Mouse (Mus musculus): ENCODE results near the gene Casp7. TPM values are rescaled to one million over a fixed set of nuclear protein-coding genes. Genes with fewer than 3 reads are reported as not detected.

Casp7 gene
- polyA plus RNA-seq, 1 experiment from 2014 or later: 26.4 TPM

DNA sequence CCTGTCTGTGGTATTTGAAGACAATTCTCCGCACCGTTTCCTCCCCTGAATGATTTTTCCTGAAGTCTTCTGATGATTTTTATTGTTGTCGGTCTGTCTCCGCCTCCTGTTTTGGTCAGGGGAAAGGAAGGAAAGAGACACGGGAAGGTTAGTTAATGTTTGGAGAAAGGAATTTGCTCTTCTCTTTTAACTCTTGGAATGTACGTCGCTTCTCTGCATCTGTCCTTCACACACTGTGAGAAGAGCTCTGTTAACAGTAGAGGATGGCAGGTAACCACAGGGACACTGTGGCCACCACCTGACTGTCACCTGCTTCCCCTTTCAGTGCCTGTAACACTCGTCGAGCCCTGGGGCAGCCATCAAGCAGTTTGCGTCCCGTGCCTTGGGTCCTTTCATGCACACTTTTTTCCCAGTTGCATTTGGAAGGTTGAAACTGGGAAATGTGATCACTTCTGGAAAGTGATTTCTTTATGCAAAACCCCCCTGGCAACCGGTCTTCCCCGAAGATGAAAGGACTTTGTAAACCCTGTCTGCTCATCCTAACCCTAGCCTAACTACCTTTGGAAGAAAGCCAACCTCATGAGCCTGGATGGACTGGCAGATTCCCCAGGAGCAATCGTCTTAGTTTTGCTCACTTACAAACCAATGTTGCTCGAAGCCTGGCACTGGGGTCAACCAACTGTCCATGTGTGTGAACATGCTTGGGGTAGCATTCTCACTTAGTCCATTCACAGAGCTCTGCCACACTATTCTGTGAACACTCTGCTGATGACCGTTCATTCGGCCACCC is 27.9 kb downstream of the Casp7 start:
- no peak overlapping the region for H3K4me3 ChIP-seq (ENCODE audit: low read depth, low read length)
- H3K4me1 ChIP-seq (replicated peaks; ENCODE audit: control insufficient read depth, insufficient read depth, low read length): no peaks in the 10 kb centered on the region
- no peak overlapping the region for H3K9ac ChIP-seq (ENCODE audit: low read depth, low read length)
- no peaks in the 10 kb centered on the region for H3K9me3 ChIP-seq (ENCODE audit: control insufficient read depth, low read length)
- DNase-seq (ENCODE audit: low spot score): no peak
- WGBS: 85% methylated on average over 17 of the region's 17 CpGs
- H3K27me3 ChIP-seq (replicated peaks; ENCODE audit: control insufficient read depth, insufficient read depth, low read length): no peaks in the 10 kb centered on the region
- no peak overlapping the region for H3K27ac ChIP-seq (ENCODE audit: low read depth, low read length)
- H3K36me3 ChIP-seq (ENCODE audit: control insufficient read depth, insufficient read depth, low read length): no peaks in the 10 kb centered on the region
- no peak for ATAC-seq (replicated peaks; ENCODE audit: low FRiP score)
- no peak overlapping the region for H3K4me2 ChIP-seq

DNA sequence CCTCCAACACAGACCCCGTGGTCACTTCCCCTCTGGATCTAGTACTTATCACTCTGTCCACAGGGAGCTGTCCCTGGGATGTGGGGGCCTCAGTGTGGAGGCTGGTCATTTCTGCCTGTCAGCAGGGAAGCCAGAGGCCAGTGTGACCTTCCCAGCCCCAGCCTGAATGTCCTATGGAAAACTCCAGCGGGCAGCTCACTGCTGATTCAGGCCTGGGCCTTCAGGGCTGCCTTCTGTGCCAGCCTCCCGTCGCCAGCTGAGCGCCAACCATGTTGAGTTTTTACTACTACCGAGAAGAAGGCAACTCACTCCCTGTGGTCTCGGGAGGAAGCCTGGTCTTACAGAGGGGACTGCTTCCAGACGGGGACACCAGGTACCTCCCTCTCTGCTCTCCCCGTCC is 28.6 kb downstream of the Casp7 start:
- no peak for ATAC-seq (replicated peaks; ENCODE audit: low FRiP score)
- no peaks in the 10 kb centered on the region for H3K4me1 ChIP-seq (replicated peaks; ENCODE audit: control insufficient read depth, insufficient read depth, low read length)
- H3K27me3 ChIP-seq (replicated peaks; ENCODE audit: control insufficient read depth, insufficient read depth, low read length): no peaks in the 10 kb centered on the region
- no peaks in the 10 kb centered on the region for H3K9me3 ChIP-seq (ENCODE audit: control insufficient read depth, low read length)
- H3K4me3 ChIP-seq (ENCODE audit: low read depth, low read length): no peak overlapping the region
- 78% methylated on average over 9 of the region's 9 CpGs for WGBS
- DNase-seq (ENCODE audit: low spot score): no peak
- no peaks in the 10 kb centered on the region for H3K36me3 ChIP-seq (ENCODE audit: control insufficient read depth, insufficient read depth, low read length)
- H3K27ac ChIP-seq (ENCODE audit: low read depth, low read length): no peak overlapping the region
- no peak overlapping the region for H3K4me2 ChIP-seq
- no peak overlapping the region for H3K9ac ChIP-seq (ENCODE audit: low read depth, low read length)

DNA sequence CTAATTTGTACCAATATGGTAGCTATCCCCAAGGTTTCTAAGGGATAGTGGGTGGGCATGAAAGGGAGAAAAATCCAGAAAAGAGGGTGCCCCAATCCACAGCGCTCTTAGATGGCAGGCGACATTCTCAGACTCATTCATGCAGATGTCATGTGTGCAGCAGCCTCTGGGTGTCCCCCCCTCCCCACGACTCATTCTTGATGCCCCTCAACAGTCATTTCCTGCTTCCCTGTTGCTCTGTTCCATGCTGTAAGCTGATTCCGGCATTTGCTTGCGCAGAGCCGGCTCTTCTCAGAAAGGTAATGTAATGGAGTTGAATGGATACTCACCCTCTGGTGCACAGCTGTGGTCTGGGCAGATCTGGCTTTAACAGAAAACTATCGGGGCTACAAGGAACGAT is 33.4 kb downstream of the Casp7 start:
- no peak overlapping the region for H3K4me3 ChIP-seq (ENCODE audit: low read depth, low read length)
- no peaks in the 10 kb centered on the region for H3K9me3 ChIP-seq (ENCODE audit: control insufficient read depth, low read length)
- H3K27me3 ChIP-seq (replicated peaks; ENCODE audit: control insufficient read depth, insufficient read depth, low read length): no peaks in the 10 kb centered on the region
- no peak overlapping the region for H3K4me2 ChIP-seq
- H3K36me3 ChIP-seq (ENCODE audit: control insufficient read depth, insufficient read depth, low read length): 0 out of 2 replicates have a peak, but pooled peaks cover 5% of the 10 kb centered on the region
- ATAC-seq (replicated peaks; ENCODE audit: low FRiP score) (no peak), DNase-seq (ENCODE audit: low spot score) (no peak)
- WGBS: 73% methylated on average over 8 of the region's 8 CpGs
- H3K27ac ChIP-seq (ENCODE audit: low read depth, low read length): no peak overlapping the region
- no peak overlapping the region for H3K9ac ChIP-seq (ENCODE audit: low read depth, low read length)
- H3K4me1 ChIP-seq (replicated peaks; ENCODE audit: control insufficient read depth, insufficient read depth, low read length): no peaks in the 10 kb centered on the region

- H3K27me3 ChIP-seq (replicated peaks; ENCODE audit: control insufficient read depth, insufficient read depth, low read length): no peaks in the 10 kb centered on the region
- no peaks in the 10 kb centered on the region for H3K4me1 ChIP-seq (replicated peaks; ENCODE audit: control insufficient read depth, insufficient read depth, low read length)
- DNase-seq (ENCODE audit: low spot score) (no peak), ATAC-seq (replicated peaks; ENCODE audit: low FRiP score) (no peak)
- no peak overlapping the region for H3K4me2 ChIP-seq
- no peaks in the 10 kb centered on the region for H3K9me3 ChIP-seq (ENCODE audit: control insufficient read depth, low read length)
- no peak overlapping the region for H3K9ac ChIP-seq (ENCODE audit: low read depth, low read length)
- no peak overlapping the region for H3K4me3 ChIP-seq (ENCODE audit: low read depth, low read length)
- 89% methylated on average over 10 of the region's 10 CpGs for WGBS
- no peak overlapping the region for H3K27ac ChIP-seq (ENCODE audit: low read depth, low read length)
- peaks cover 13% of the 10 kb centered on the region; the same call in 1 of the 2 replicates for H3K36me3 ChIP-seq (ENCODE audit: control insufficient read depth, insufficient read depth, low read length)
These were observed 35.8 kb downstream of the Casp7 start for GRCm38 (mm10) chr19:56432706-56433105.

GRCm38 (mm10) chr19:56433581-56433980 is 36.7 kb downstream of the Casp7 start:
- H3K36me3 ChIP-seq (ENCODE audit: control insufficient read depth, insufficient read depth, low read length): peaks cover 13% of the 10 kb centered on the region; the same call in 1 of the 2 replicates
- H3K27ac ChIP-seq (ENCODE audit: low read depth, low read length): no peak overlapping the region
- ATAC-seq (replicated peaks; ENCODE audit: low FRiP score): no peak
- H3K4me2 ChIP-seq: no peak overlapping the region
- no peaks in the 10 kb centered on the region for H3K9me3 ChIP-seq (ENCODE audit: control insufficient read depth, low read length)
- 89% methylated on average over 7 of the region's 7 CpGs for WGBS
- DNase-seq (ENCODE audit: low spot score): no peak
- H3K4me3 ChIP-seq (ENCODE audit: low read depth, low read length): no peak overlapping the region
- no peaks in the 10 kb centered on the region for H3K27me3 ChIP-seq (replicated peaks; ENCODE audit: control insufficient read depth, insufficient read depth, low read length)
- peaks cover 5% of the 10 kb centered on the region for H3K4me1 ChIP-seq (replicated peaks; ENCODE audit: control insufficient read depth, insufficient read depth, low read length)
- H3K9ac ChIP-seq (ENCODE audit: low read depth, low read length): no peak overlapping the region

DNA sequence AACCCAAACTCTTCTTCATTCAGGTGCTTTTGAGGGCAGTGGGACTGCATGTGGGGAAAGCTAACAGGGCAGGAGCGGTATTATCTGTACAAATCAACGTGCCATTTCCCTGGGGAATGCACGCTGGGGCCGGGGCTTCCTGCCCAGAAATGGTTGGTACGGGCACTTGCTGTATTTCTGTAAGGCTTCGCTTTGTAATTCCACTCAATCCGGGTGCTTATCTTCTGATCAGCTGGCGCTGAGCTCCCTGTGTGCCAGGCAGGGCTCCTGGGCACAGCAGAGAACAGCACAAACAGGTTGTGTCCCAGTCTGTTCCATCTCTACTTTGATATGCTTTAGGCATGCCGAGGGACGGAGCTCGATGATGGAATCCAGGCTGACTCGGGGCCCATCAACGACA is 39.5 kb downstream of the Casp7 start:
- 89% methylated on average over 13 of the region's 13 CpGs for WGBS
- Histone ChIP-seq H3K9me3 (ENCODE audit: control insufficient read depth, low read length) (no peaks in the 10 kb centered on the region), H3K4me1 (replicated peaks; ENCODE audit: control insufficient read depth, insufficient read depth, low read length) (peaks cover 20% of the 10 kb centered on the region), H3K36me3 (ENCODE audit: control insufficient read depth, insufficient read depth, low read length) (peaks cover 13% of the 10 kb centered on the region; the same call in 1 of the 2 replicates), H3K4me3 (ENCODE audit: low read depth, low read length) (no peak overlapping the region), H3K27me3 (replicated peaks; ENCODE audit: control insufficient read depth, insufficient read depth, low read length) (no peaks in the 10 kb centered on the region), H3K27ac (ENCODE audit: low read depth, low read length) (no peak overlapping the region), H3K4me2 (no peak overlapping the region), H3K9ac (ENCODE audit: low read depth, low read length) (no peak overlapping the region)
- DNase-seq (ENCODE audit: low spot score) (no peak), ATAC-seq (replicated peaks; ENCODE audit: low FRiP score) (no peak)

DNA sequence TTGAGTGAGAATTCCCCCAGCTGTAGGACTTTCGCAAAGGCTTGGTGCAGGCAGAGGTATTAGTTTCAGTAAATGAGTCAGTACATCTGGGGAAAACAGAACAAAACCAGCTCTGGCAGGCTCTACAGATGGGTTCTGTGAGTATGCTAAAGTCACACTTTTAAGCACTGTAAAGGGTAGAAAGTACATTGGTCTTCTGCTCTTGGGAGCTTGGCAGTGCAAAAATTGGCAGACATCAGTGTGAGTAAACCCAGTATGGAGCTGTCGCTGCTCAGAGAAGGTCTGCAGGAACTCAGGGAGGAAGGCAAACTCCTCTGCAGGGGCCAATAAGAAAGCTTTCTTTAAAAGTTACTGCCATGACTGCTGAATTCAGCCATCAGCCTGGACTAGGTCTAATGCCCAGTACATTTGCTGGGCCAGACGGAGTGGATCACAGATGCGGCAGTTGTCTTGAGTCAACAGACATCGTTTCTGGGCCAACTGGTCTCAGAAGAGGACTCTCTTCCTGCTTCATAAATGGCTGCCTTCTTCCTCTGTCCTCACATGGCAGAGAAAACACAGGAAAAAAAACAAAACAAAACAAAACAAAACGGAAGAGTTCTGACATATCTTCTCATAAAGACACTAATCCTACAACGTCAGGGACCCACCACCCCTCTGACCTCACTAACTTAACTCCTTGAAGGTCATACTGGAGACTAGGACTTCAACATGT is 41.6 kb downstream of the Casp7 start:
- peaks cover 10% of the 10 kb centered on the region; the same call in 1 of the 2 replicates for H3K36me3 ChIP-seq (ENCODE audit: control insufficient read depth, insufficient read depth, low read length)
- ATAC-seq (replicated peaks; ENCODE audit: low FRiP score): peak; percentile 10; the same call in 1 of the 2 replicates
- H3K27ac ChIP-seq (ENCODE audit: low read depth, low read length): peak overlapping the region; percentile 54
- 70% methylated on average over 7 of the region's 7 CpGs for WGBS
- H3K9ac ChIP-seq (ENCODE audit: low read depth, low read length): no peak overlapping the region
- no peak overlapping the region for H3K4me3 ChIP-seq (ENCODE audit: low read depth, low read length)
- no peak for DNase-seq (ENCODE audit: low spot score)
- H3K4me1 ChIP-seq (replicated peaks; ENCODE audit: control insufficient read depth, insufficient read depth, low read length): peaks cover 20% of the 10 kb centered on the region
- no peaks in the 10 kb centered on the region for H3K9me3 ChIP-seq (ENCODE audit: control insufficient read depth, low read length)
- H3K4me2 ChIP-seq: 0 out of 2 replicates have a peak overlapping the region, but pooled peaks have one; percentile 17
- no peaks in the 10 kb centered on the region for H3K27me3 ChIP-seq (replicated peaks; ENCODE audit: control insufficient read depth, insufficient read depth, low read length)

DNA sequence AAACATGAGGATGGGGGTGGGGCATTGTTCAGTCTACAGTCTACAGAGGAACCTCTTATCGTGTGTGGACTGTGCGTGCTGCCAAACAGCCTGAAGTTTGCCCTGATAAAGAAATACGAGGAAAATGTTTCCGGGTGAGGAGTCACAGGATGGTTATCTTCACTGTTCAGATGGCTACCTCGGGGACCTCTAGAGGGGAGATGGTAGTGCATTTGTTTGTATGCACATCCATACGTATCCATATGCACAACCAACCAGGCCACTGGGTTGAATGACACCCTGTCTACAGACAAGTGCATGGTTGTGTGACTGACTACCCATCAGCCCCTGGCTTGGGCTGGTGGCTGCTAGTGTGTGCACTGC is 42.1 kb downstream of the Casp7 start:
- 32% methylated on average over 6 of the region's 6 CpGs for WGBS
- H3K27me3 ChIP-seq (replicated peaks; ENCODE audit: control insufficient read depth, insufficient read depth, low read length): no peaks in the 10 kb centered on the region
- H3K4me1 ChIP-seq (replicated peaks; ENCODE audit: control insufficient read depth, insufficient read depth, low read length): peaks cover 20% of the 10 kb centered on the region
- DNase-seq (ENCODE audit: low spot score) (no peak), ATAC-seq (replicated peaks; ENCODE audit: low FRiP score) (peak; percentile 96)
- H3K36me3 ChIP-seq (ENCODE audit: control insufficient read depth, insufficient read depth, low read length): peaks cover 8% of the 10 kb centered on the region; the same call in 1 of the 2 replicates
- peak overlapping the region; percentile 54 for H3K27ac ChIP-seq (ENCODE audit: low read depth, low read length)
- H3K9me3 ChIP-seq (ENCODE audit: control insufficient read depth, low read length): no peaks in the 10 kb centered on the region
- no peak overlapping the region for H3K9ac ChIP-seq (ENCODE audit: low read depth, low read length)
- H3K4me2 ChIP-seq: peak overlapping the region; percentile 17; the same call in 1 of the 2 replicates
- H3K4me3 ChIP-seq (ENCODE audit: low read depth, low read length): no peak overlapping the region
